Mouse (Mus musculus) 416B (cell line): Measurements from ENCODE around the gene Gas2l1.

ENCODE experiments used
- DNase-seq: peaks from one replicate; pipeline ENCODE4 v3.0.0; 2011; ENCODE audit warnings: low read depth

Gas2l1 gene

GRCm38 (mm10) chr11:5042645-5043381, 22.3 kb downstream of the Gas2l1 start:
- peak; percentile 70 for DNase-seq

- DNase-seq, result no peak
Measured at GRCm38 (mm10) chr11:5041144-5041780, 23.9 kb downstream of the Gas2l1 start.

- DNase-seq, result no peak
Measured at GRCm38 (mm10) chr11:5040585-5040984, 24.5 kb downstream of the Gas2l1 start.

- no peak for DNase-seq
Measured at GRCm38 (mm10) chr11:5037146-5037854, 27.8 kb downstream of the Gas2l1 start.

- no peak for DNase-seq
Measured at GRCm38 (mm10) chr11:5035421-5035820, 29.7 kb downstream of the Gas2l1 start.

GRCm38 (mm10) chr11:5033136-5033535, 32.0 kb downstream of the Gas2l1 start:
- peak; percentile 28 for DNase-seq

- DNase-seq, result no peak
Measured at GRCm38 (mm10) chr11:5032706-5033105, 32.4 kb downstream of the Gas2l1 start.

- no peak for DNase-seq
Measured at GRCm38 (mm10) chr11:5028228-5028627, 36.9 kb downstream of the Gas2l1 start.

GRCm38 (mm10) chr11:5025108-5025507, 40.0 kb downstream of the Gas2l1 start:
- no peak for DNase-seq

- DNase-seq, result peak; percentile 27
Measured at GRCm38 (mm10) chr11:5017506-5017905, 47.6 kb downstream of the Gas2l1 start.

- DNase-seq, result peak; percentile 98
Measured at GRCm38 (mm10) chr11:5016286-5016685, 48.8 kb downstream of the Gas2l1 start.

- peak; percentile 81 for DNase-seq
Measured at GRCm38 (mm10) chr11:5015720-5016119, 49.4 kb downstream of the Gas2l1 start.

- DNase-seq, result no peak
Measured at GRCm38 (mm10) chr11:5012213-5012715, 52.9 kb downstream of the Gas2l1 start.

- peak; percentile 53 for DNase-seq
Measured at GRCm38 (mm10) chr11:5011480-5011879, 53.6 kb downstream of the Gas2l1 start.

GRCm38 (mm10) chr11:5010205-5010604, 54.9 kb downstream of the Gas2l1 start:
- DNase-seq, result no peak

GRCm38 (mm10) chr11:5009354-5010074, 55.6 kb downstream of the Gas2l1 start:
- DNase-seq, result peak; percentile 33

- DNase-seq, result no peak
Measured at GRCm38 (mm10) chr11:5008867-5009266, 56.3 kb downstream of the Gas2l1 start.

GRCm38 (mm10) chr11:5007186-5007585, 57.9 kb downstream of the Gas2l1 start:
- DNase-seq, result no peak

- DNase-seq, result no peak
Measured at GRCm38 (mm10) chr11:5005528-5005927, 59.6 kb downstream of the Gas2l1 start.
